Mouse (Mus musculus): ENCODE results near the gene Usp15.

GRCm38 (mm10) chr10:123199119-123199518, 2.3 kb upstream of the Usp15 start:
- TF ChIP-seq POLR2A (IDR thresholded peaks at IDR 0.05; ENCODE audit: control insufficient read depth, extremely low read depth, insufficient read depth, low read length, poor library complexity) = no peak
- no peak for TF ChIP-seq CTCF (IDR thresholded peaks at IDR 0.05; ENCODE audit: borderline replicate concordance, control insufficient read depth, extremely low read depth, insufficient read depth, low read length, poor library complexity)
